Mouse (Mus musculus) lung, postnatal 0 days (tissue): ENCODE measurements around the gene Rft1. TPM values are rescaled to one million over a fixed set of nuclear protein-coding genes. Genes with fewer than 3 reads are reported as not detected.
A peak's percentile ranks its signal among the peaks of the same experiment; 100 is the strongest.

Source experiments
- ATAC-seq: fragments of 200-750 bp; cut with Nextera tagmentation; 2 replicates; pipeline ENCODE4 v1.8.0; 2017; ENCODE audit warnings: moderate library complexity
- DNase-seq: peaks from one replicate; pipeline ENCODE4 v3.0.0-alpha.2; 2016; ENCODE audit warnings: low spot score
- H3K27ac ChIP-seq: fragments of 300-500 bp; sonication (generic); 2 replicates; pipeline ENCODE4 v1.5.1; 2014; ENCODE audit warnings: antibody characterized with exemption, mild to moderate bottlenecking, low read length, mixed read lengths
- H3K27me3 ChIP-seq: fragments of 300-500 bp; sonication (generic); replicated peaks from 2 replicates; pipeline ENCODE4 v1.6.1; 2014; ENCODE audit warnings: low read length, mixed read lengths; ENCODE audit not compliant: insufficient read depth
- H3K36me3 ChIP-seq: fragments of 300-500 bp; sonication (generic); 2 replicates; pipeline ENCODE4 v1.6.1; 2014; ENCODE audit warnings: low read length, mixed read lengths; ENCODE audit not compliant: insufficient read depth
- H3K4me1 ChIP-seq: fragments of 300-500 bp; sonication (generic); 2 replicates; pipeline ENCODE4 v1.6.1; 2014; ENCODE audit warnings: antibody characterized with exemption, low read depth, low read length, mixed read lengths; ENCODE audit not compliant: insufficient read depth
- H3K4me2 ChIP-seq: fragments of 300-500 bp; sonication (generic); replicated peaks from 2 replicates; pipeline ENCODE4 v1.6.1; 2014; ENCODE audit warnings: low read depth, mild to moderate bottlenecking, low read length, moderate library complexity, mixed read lengths
- H3K4me3 ChIP-seq: fragments of 300-500 bp; sonication (generic); 2 replicates; pipeline ENCODE4 v1.5.1; 2014; ENCODE audit warnings: low read depth, low read length
- H3K9ac ChIP-seq: fragments of 300-500 bp; sonication (generic); replicated peaks from 2 replicates; pipeline ENCODE4 v1.6.1; 2014; ENCODE audit warnings: low read depth, mild to moderate bottlenecking
- H3K9me3 ChIP-seq: fragments of 300-500 bp; sonication (generic); 2 replicates; pipeline ENCODE4 v1.6.1; 2016; ENCODE audit warnings: low read length, mixed read lengths
- CTCF ChIP-seq: IDR thresholded peaks from 2 replicates; pipeline ENCODE4 v1.5.1; 2016; ENCODE audit warnings: antibody characterized with exemption, mild to moderate bottlenecking
- EP300 ChIP-seq: IDR thresholded peaks from 2 replicates; pipeline ENCODE4 v1.6.1; 2016; ENCODE audit warnings: antibody characterized with exemption, mild to moderate bottlenecking, control low read depth
- WGBS: fragments of 180-500 bp; shearing (Covaris S2); extraction: QIAGEN DNeasy Blood & Tissue Kit; methylation state at CpG from one replicate; pipeline ENCODE4 v1.1.7; 2014; 5-methylcytosine and 5-hydroxymethylcytosine counted together
- polyA plus RNA-seq: library from polyadenylated mRNA; unstranded; fragments of >200 nt; fragmentation: Nextera tagmentation; extraction: Ambion mirVana; gene quantifications from 2 replicates; pipeline ENCODE4 v1.2.1, GENCODE M21; 2015

The Rft1 gene
- polyA plus RNA-seq, 1 experiment from 2014 or later, result 14.4 TPM

DNA sequence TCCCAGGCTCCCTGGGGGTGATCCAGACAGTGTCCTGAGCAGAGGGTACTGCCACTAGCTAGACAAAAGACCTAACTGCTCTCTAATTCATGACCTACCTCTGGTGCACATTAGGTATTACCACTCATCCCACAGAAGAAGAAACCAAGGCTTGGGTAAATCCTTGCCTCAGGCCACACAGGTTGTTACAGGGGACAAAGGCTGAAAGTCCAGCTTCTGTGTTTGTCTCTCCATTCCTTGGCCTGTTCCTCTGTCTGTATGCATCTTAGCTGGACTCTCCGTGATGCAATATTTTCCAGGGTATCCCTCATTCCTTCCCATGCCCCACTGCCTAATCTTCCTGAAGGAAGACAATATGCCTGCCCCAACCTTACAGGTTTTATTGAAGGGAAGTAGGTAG lies 19.7 kb upstream of the Rft1 start:
- peaks cover 12% of the 10 kb centered on the region for H3K4me1 ChIP-seq
- H3K9ac ChIP-seq, result no peak overlapping the region
- H3K4me3 ChIP-seq, result no peak overlapping the region
- no peak for DNase-seq
- no peaks in the 10 kb centered on the region for H3K9me3 ChIP-seq
- TF ChIP-seq EP300, result no peak
- no peak for TF ChIP-seq CTCF
- ATAC-seq, result no peak
- no peak overlapping the region for H3K27ac ChIP-seq
- 81% methylated on average over 1 of the region's 1 CpGs for WGBS
- H3K27me3 ChIP-seq, result no peaks in the 10 kb centered on the region
- H3K36me3 ChIP-seq, result no peaks in the 10 kb centered on the region
- H3K4me2 ChIP-seq, result no peak overlapping the region

- H3K4me2 ChIP-seq, result no peak overlapping the region
- H3K4me1 ChIP-seq, result peaks cover 12% of the 10 kb centered on the region
- WGBS, result 62% methylated on average over 13 of the region's 13 CpGs
- DNase-seq (peak; percentile 56), ATAC-seq (peak; percentile 46)
- no peaks in the 10 kb centered on the region for H3K9me3 ChIP-seq
- peak overlapping the region; percentile 51; the same call in 1 of the 2 replicates for H3K27ac ChIP-seq
- no peak overlapping the region for H3K4me3 ChIP-seq
- no peaks in the 10 kb centered on the region for H3K36me3 ChIP-seq
- TF ChIP-seq EP300 (no peak), CTCF (no peak)
- no peaks in the 10 kb centered on the region for H3K27me3 ChIP-seq
- no peak overlapping the region for H3K9ac ChIP-seq
Measured at GRCm38 (mm10) chr14:30635219-30635910, 18.8 kb upstream of the Rft1 start.

- TF ChIP-seq CTCF, result no peak
- no peak for TF ChIP-seq EP300
- WGBS, result 78% methylated on average over 9 of the region's 9 CpGs
- ATAC-seq (no peak), DNase-seq (no peak)
- H3K27me3 ChIP-seq, result no peaks in the 10 kb centered on the region
- H3K4me2 ChIP-seq, result no peak overlapping the region
- peaks cover 10% of the 10 kb centered on the region for H3K4me1 ChIP-seq
- no peak overlapping the region for H3K4me3 ChIP-seq
- no peaks in the 10 kb centered on the region for H3K9me3 ChIP-seq
- no peaks in the 10 kb centered on the region for H3K36me3 ChIP-seq
- H3K27ac ChIP-seq, result no peak overlapping the region
- no peak overlapping the region for H3K9ac ChIP-seq
Measured at GRCm38 (mm10) chr14:30636499-30636898, 17.7 kb upstream of the Rft1 start.

GRCm38 (mm10) chr14:30637087-30637486 lies 17.1 kb upstream of the Rft1 start:
- TF ChIP-seq CTCF (no peak), EP300 (no peak)
- H3K4me2 ChIP-seq, result no peak overlapping the region
- H3K27me3 ChIP-seq, result no peaks in the 10 kb centered on the region
- no peaks in the 10 kb centered on the region for H3K36me3 ChIP-seq
- H3K27ac ChIP-seq, result no peak overlapping the region
- DNase-seq, result no peak
- no peak overlapping the region for H3K9ac ChIP-seq
- WGBS, result 75% methylated on average over 2 of the region's 2 CpGs
- H3K4me1 ChIP-seq, result peaks cover 4% of the 10 kb centered on the region; the same call in 1 of the 2 replicates
- H3K9me3 ChIP-seq, result no peaks in the 10 kb centered on the region
- no peak for ATAC-seq
- no peak overlapping the region for H3K4me3 ChIP-seq

DNA sequence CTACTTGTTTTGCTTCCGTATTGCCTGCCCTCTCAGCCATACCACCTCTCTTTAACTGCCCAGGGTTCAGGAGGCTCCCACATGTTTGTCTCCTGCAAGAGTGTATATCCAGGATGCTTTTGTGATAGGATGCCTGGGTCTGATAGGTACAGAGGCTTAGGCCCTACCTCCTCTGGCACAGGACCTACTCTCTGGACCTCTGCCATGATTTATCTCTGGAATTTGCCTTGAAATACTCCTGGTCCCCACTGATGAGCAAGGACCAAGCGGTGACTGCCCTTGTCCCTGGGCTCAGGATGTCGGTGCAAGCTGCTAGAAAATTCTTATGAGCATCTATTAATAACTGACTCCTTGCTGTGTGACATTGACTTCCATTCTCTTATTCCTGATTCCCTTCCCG lies 16.2 kb upstream of the Rft1 start:
- WGBS, result 60% methylated on average over 4 of the region's 4 CpGs
- no peak for ATAC-seq
- DNase-seq, result no peak

GRCm38 (mm10) chr14:30638686-30639085 lies 15.5 kb upstream of the Rft1 start:
- no peak overlapping the region for H3K27ac ChIP-seq
- TF ChIP-seq CTCF (no peak), EP300 (no peak)
- DNase-seq, result no peak

More for the DNA sequence above, 16.2 kb upstream of the Rft1 start:
- TF ChIP-seq EP300, result no peak
- no peak for TF ChIP-seq CTCF
- Histone ChIP-seq H3K4me1 (no peaks in the 10 kb centered on the region; the same call in 1 of the 2 replicates), H3K27ac (no peak overlapping the region), H3K36me3 (no peaks in the 10 kb centered on the region), H3K27me3 (no peaks in the 10 kb centered on the region), H3K4me3 (no peak overlapping the region), H3K4me2 (no peak overlapping the region), H3K9ac (no peak overlapping the region), H3K9me3 (no peaks in the 10 kb centered on the region)

DNA sequence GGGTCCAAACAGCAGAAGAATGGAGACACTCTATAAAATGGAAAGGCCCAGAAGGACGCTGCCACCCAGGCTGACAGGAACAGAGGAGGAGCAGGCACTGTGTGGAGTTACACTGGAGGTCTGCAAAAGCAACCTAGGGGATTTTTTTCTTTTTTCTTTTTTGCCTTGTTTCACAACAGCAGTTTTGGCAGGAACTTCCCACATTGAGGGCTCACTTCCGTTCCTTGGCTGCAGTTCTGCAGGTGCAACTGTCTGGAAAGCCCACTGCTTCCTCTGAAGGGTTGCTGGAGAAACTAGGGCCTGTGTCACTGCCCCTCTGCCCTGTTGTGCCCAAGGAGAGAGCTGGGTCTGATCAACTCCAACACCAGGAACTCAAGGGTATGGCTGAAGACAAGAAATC lies 12.4 kb upstream of the Rft1 start:
- no peak overlapping the region for H3K9ac ChIP-seq
- no peak overlapping the region for H3K4me3 ChIP-seq
- WGBS, result 47% methylated on average over 2 of the region's 2 CpGs
- no peak for DNase-seq
- H3K27ac ChIP-seq, result no peak overlapping the region
- H3K4me2 ChIP-seq, result no peak overlapping the region
- no peaks in the 10 kb centered on the region for H3K9me3 ChIP-seq
- no peaks in the 10 kb centered on the region; the same call in 1 of the 2 replicates for H3K4me1 ChIP-seq
- no peaks in the 10 kb centered on the region for H3K36me3 ChIP-seq
- ATAC-seq, result no peak
- H3K27me3 ChIP-seq, result no peaks in the 10 kb centered on the region
- TF ChIP-seq EP300 (no peak), CTCF (no peak)

More at GRCm38 (mm10) chr14:30638686-30639085, 15.5 kb upstream of the Rft1 start:
- no peaks in the 10 kb centered on the region for H3K36me3 ChIP-seq
- no peak overlapping the region for H3K4me2 ChIP-seq
- no peak overlapping the region for H3K4me3 ChIP-seq
- no peak overlapping the region for H3K9ac ChIP-seq
- WGBS, result 55% methylated on average over 4 of the region's 4 CpGs
- no peaks in the 10 kb centered on the region; the same call in 1 of the 2 replicates for H3K4me1 ChIP-seq
- no peak for ATAC-seq
- H3K27me3 ChIP-seq, result no peaks in the 10 kb centered on the region
- no peaks in the 10 kb centered on the region for H3K9me3 ChIP-seq
